ENCODE assay signal across 20 mouse cellular contexts in the genomic region with DNA sequence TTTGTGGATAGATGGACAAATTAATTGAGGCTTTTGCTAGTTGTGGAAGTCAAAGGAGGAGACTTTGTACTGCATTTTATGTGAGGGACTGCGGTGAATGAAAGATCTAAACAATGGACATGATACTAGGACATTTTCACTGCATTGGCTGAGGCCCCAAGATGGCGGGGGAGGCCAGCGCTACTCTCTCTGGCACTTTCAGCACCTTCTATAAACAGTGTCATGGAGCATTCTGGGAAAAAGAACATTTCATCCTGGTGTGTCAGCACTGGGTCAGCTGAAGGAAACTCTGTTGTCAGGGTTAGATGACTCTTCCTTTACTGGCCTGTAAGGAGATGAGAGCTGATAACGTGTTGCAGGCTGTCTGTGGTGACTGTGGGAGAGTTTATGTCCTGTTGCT.
DNase-seq lines count a peak whose midpoint lies in the region; ATAC-seq and TF ChIP-seq lines count a peak whose summit lies in the region.
"Had no signal": no experiment of that assay in that cellular context is flagged by ENCODE, and none has a peak within 500 bp of the region (broad histone marks: within the 10 kb centered on the region; RNA-seq: fewer than 3 reads in every experiment).

No protein-coding gene starts in this region.

- POLR2A ChIA-PET in Patski (lab: Charles Lee): no interaction called here

- TF ChIP-seq CTCF in lung, postnatal 0 days (IDR thresholded peaks at IDR 0.05): no peak
- no peak for TF ChIP-seq CTCF in Patski (IDR thresholded peaks at IDR 0.05)

- CTCF ChIA-PET in Patski (lab: Charles Lee): no interaction called here

- no peaks in the 10 kb centered on the region for H3K9me3 ChIP-seq in lung, postnatal 0 days (ENCODE audit: low read length)
- H3K9me3 ChIP-seq: embryonic facial prominence, embryonic 10.5 days; forebrain, embryonic 15.5 days; heart, embryonic 15.5 days; hindbrain, embryonic 13.5 days had no signal

- no peak for TF ChIP-seq EP300 in lung, postnatal 0 days (IDR thresholded peaks at IDR 0.05)

- DNase-seq in lung, postnatal 0 days (ENCODE audit: low spot score): no peak
- no peak for DNase-seq in lung, adult 18-20 months
- DNase-seq in urinary bladder, postnatal 14 days (ENCODE audit: low spot score): peak; percentile 33
- DNase-seq in urinary bladder, postnatal 36 days (ENCODE audit: low spot score in 2 of 2): no peak
- no peak for DNase-seq in Patski (ENCODE audit: low read depth, low spot score)
- DNase-seq in adrenal gland, postnatal 10 days: no peak
- DNase-seq: adrenal gland, postnatal 25 days; cerebellum, adult 18-20 months; cerebellum, adult 9-11 months; cerebellum, postnatal 36 days; gastrocnemius, postnatal 36 days; heart, adult 2 months; heart, postnatal 14 days had no signal

- H3K4me3 ChIP-seq in lung, postnatal 0 days (ENCODE audit: low read depth, low read length): no peak overlapping the region
- H3K4me3 ChIP-seq: embryonic facial prominence, embryonic 10.5 days; forebrain, embryonic 15.5 days; heart, adult 2 months; heart, embryonic 15.5 days; hindbrain, embryonic 13.5 days had no signal

- H3K36me3 ChIP-seq in lung, postnatal 0 days (ENCODE audit: insufficient read depth, low read length): no peaks in the 10 kb centered on the region
- H3K36me3 ChIP-seq: embryonic facial prominence, embryonic 10.5 days; forebrain, embryonic 15.5 days; heart, embryonic 15.5 days; hindbrain, embryonic 13.5 days had no signal

- peak; percentile 25; the same call in 1 of the 2 replicates for ATAC-seq in lung, postnatal 0 days
- ATAC-seq in Patski: peak; percentile 68
- ATAC-seq: forebrain, embryonic 15.5 days; hindbrain, postnatal 0 days had no signal

- no peaks in the 10 kb centered on the region for H3K27me3 ChIP-seq in lung, postnatal 0 days (replicated peaks; ENCODE audit: insufficient read depth, low read length)
- no peaks in the 10 kb centered on the region for H3K27me3 ChIP-seq in Patski
- H3K27me3 ChIP-seq: CH12.LX; forebrain, embryonic 15.5 days; heart, embryonic 15.5 days; hindbrain, embryonic 13.5 days had no signal

- WGBS in lung, postnatal 0 days: 79% methylated on average over 4 of the region's 4 CpGs

- H3K27ac ChIP-seq in lung, postnatal 0 days (ENCODE audit: low read length): no peak overlapping the region
- H3K27ac ChIP-seq: embryonic facial prominence, embryonic 10.5 days; forebrain, embryonic 15.5 days; heart, adult 2 months; heart, embryonic 15.5 days; hindbrain, embryonic 13.5 days; hindbrain, postnatal 0 days had no signal

- in situ Hi-C loops in Patski (cut with MboI; ENCODE audit: low pct_unique_long_range_greater_than_20kb): loop anchor here (25.0 kb wide), 1 partner anchor 1346 kb away; no protein-coding TSS in a partner anchor

- H3K4me2 ChIP-seq in lung, postnatal 0 days (replicated peaks; ENCODE audit: low read depth, low read length): no peak overlapping the region
- H3K4me2 ChIP-seq: forebrain, embryonic 15.5 days; heart, embryonic 11.5 days; heart, embryonic 15.5 days; hindbrain, embryonic 13.5 days had no signal

- H3K9ac ChIP-seq in lung, postnatal 0 days (replicated peaks; ENCODE audit: low read depth): no peak overlapping the region
- H3K9ac ChIP-seq: forebrain, embryonic 15.5 days; heart, embryonic 15.5 days; hindbrain, embryonic 13.5 days had no signal

- no peaks in the 10 kb centered on the region for H3K4me1 ChIP-seq in lung, postnatal 0 days (ENCODE audit: insufficient read depth, low read depth, low read length)
- H3K4me1 ChIP-seq: heart, embryonic 15.5 days had no signal
